Mouse (Mus musculus) ES-Bruce4 (cell line): ENCODE measurements around the gene Clcn2.

Experiments used
- CTCF ChIP-seq: IDR thresholded peaks from one replicate; pipeline ENCODE4 v1.8.1; 2011; ENCODE audit warnings: low read depth, low read length
- POLR2A ChIP-seq: IDR thresholded peaks from one replicate; pipeline ENCODE4 v1.8.1; 2011; ENCODE audit warnings: low read length; ENCODE audit not compliant: insufficient read depth

- TF ChIP-seq CTCF (no peak), POLR2A (no peak)
These were observed 19.3 kb upstream of the Clcn2 start for GRCm38 (mm10) chr16:20736823-20737222.
